Mouse (Mus musculus): ENCODE data around the gene Neb.

DNA sequence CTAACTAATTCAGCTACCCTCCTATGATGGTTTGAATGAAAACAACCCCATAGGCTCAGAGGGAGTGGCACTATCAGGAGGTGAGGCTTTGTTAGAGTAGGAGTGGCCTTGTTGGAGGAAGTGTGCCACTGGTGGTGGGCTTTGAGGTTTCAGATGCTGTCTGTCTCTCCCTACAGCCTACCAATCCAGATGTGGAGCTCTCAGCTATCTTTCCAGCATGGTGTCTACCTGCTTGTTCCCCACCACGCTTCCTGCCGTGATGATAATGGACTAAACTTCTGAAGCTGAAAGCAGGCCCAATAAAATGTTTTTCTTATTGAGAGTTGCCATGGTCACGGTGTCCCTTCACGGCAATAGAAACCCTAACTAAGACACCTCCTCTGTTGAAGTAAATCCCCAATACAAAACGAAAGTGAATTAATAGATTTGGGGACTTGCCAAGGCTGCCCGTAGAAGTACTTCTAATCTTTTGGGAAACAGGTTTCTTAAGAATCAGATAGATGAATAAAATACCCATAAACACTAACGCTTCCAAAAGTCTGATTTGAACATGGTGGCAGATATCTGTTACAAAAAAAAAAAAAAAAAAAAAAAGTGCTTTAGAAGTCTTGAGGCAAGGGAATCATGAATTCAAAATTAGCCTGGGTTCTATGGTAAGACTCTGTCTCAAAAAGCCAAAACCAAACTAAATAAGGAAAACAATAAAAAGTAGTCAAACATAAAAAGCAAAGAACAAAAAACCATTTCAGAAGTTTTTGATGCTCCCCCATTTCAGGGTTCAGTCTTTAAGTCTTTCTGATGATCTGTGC lies 63.1 kb downstream of the Neb start:
- TF ChIP-seq POU5F1 (IDR thresholded peaks at IDR 0.05; ENCODE audit: borderline replicate concordance, low read length): no peak
- TF ChIP-seq CTCF (conservative IDR thresholded peaks at IDR 0.05; ENCODE audit: low read length): no peak
- TF ChIP-seq NANOG (IDR thresholded peaks at IDR 0.05; ENCODE audit: borderline replicate concordance, low read length): no peak
